Mouse (Mus musculus): ENCODE results near the gene Gak. TPM values are rescaled to one million over a fixed set of nuclear protein-coding genes. Genes with fewer than 3 reads are reported as not detected.

Gak gene
- 50.0 and 158 TPM in 2 replicates for polyA plus RNA-seq (2012; ENCODE audit: low replicate concordance)

DNA sequence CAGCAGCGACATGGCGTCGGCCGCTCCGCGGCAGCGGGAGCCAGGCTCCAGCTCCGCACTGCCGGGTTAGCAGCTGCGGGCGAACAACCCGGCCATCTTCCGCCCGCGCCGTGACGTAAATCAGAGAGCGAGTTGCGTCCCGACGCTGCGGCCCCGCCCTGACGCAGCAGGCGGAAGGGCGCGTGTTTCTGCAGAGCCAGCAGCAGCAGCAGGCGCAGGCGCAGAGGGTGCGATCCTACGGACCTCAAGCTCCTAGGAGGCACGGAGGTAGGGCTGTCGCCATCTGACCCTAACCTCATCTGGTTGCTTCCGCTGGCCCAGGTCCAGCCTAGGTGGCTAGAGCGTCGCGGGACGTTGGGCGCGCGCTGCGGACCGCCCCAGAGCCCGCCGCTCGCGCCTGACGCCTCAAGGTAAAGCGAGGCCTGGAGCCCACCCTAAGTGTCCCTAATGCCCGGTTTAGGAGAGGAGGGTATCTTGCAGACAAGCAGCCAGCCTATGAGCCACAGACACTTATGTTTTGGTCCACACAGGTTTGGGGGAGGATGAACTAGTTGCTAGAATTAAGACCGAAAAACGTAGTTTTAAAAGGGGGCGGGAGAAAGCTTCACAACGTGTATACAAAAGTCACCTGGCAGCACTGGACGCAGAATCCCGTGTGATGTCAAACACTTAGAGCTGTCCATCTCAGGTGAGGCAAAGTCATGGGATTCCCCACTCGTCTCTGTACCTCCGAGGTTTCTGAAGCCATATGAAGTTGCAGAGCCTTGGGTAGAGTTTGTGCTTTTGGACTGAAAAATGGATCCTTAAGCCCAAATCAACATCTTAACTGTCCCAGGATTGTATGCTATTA is at the start of gene Gak, which contains the start of gene Tmem175:
TSS of gene Gak (minus strand) at position 122 of the 850 bp plus-strand sequence.
TSS of gene Tmem175 (plus strand) at position 137 of the 850 bp plus-strand sequence.

DNA sequence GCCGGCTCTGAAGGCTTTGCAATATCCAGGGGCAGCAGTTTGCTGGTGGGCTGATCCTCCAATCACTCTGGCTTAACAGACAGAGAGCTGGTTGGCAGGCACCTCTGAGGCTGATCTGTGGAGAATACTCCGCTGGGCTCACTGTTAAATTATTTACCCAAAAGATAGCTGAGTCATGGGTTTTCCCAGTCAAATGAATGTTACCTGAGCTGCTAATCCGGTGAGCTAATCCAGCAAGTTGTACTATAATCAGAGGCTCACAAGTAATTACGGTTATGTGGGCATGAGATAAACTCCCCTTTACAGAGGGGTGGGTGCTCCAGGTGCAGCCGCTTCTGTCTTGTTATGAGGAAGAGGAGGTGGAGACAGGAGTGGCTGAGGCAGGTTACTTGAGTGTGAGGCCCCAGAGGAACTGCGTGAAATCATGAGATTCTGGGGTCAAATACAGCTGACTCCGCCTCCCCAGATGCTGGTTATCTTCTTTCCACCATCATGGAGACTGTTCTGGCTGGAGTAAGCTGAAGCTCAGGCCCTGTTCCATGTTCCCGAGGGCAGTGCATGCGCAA is 45.8 kb upstream of the Gak start, which contains the start of gene Slc26a1:
TSS of gene Slc26a1 (minus strand) at position 319 of the 566 bp plus-strand sequence.

DNA sequence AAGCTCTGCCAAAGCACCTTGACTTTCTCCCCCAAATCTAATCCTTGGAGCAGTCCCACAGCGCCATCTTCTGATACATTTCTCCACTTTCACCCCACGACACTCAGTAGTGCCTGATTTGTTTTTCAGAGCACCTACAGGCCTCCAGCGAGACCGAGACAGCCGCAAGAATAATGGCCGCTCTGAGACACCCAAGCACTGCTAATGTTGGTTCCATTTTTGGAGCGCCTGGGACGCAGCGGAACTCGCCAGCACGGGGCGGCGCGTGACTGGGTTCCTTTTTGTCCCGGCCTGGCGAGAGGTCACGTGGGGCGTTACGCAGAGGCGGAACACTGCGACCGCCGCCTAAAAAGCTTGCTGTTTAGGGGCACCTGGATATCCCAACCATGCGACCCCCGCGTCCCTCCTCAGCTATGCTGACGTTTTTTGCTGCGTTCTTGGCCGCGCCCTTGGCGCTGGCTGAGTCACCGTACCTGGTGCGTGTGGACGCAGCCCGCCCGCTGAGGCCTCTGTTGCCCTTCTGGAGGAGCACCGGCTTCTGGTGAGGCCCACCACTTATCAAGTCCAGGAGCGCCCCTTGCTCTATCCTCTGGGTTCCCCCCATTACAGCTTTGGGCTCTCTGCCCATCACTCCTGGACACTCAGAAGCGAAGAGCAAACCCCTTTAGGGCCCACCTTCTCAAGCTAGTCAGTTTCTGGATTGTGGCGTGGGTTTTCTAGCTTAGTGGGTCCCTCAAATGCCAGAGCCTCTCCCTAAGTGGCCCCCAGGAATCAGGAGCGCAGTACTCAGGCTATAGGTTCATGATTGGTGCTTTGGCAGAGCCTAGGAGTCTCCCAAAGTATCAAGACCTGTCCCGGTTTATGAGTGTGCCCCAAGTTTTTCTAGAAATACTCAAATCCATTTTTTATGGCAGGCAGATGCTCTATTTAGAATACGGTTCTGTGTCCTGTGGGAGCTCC is 39.7 kb upstream of the Gak start, which contains the start of gene Dgkq:
TSS of gene Dgkq (minus strand) at position 696 of the 960 bp plus-strand sequence.

DNA sequence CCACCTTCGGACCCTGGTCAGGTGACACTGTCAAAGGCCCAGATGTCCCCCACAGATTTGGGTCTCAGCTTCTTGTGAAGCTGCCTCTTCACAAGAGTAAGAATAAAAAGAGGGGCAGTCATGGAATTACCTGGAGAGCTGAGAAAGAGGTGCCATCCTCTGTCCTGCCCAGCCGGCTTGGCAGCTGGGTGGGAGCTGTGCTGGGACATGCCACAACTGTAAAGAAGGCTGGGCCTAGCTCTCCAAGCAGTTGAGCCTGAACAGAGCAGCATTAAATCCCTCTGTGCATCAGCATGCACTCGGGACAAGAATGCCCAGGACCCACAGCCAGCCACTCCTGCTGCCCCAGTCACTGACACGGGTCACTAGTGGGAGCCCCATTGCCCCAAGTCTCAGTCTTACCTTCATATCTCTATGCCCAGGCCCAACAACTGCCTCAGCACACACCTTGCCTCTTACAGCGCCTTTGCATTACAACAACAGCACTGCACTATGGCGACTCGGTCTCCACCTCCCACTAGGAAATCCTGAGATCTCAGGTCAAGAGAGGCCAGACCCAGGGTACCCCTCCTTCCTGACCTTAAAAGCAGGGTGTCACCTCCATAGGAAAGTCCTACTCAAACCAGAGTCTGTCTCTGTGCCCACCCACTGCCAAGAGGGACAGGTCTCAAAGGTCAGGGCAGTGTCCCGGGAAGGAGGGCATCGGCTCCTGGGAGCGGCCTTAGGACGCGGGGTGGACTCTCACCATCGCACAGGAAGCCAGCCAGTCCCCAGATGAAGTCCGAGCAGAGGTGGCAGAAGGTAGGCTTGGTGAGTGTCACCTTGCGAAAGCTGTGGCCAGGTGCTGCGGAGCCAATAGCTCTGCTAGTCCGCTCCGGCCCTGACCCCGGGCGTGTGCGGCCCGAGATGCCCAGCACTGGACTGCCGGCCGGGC is 30.4 kb upstream of the Gak start, which contains the start of gene Idua:
TSS of gene Idua (plus strand) at position 634 of the 934 bp plus-strand sequence.

DNA sequence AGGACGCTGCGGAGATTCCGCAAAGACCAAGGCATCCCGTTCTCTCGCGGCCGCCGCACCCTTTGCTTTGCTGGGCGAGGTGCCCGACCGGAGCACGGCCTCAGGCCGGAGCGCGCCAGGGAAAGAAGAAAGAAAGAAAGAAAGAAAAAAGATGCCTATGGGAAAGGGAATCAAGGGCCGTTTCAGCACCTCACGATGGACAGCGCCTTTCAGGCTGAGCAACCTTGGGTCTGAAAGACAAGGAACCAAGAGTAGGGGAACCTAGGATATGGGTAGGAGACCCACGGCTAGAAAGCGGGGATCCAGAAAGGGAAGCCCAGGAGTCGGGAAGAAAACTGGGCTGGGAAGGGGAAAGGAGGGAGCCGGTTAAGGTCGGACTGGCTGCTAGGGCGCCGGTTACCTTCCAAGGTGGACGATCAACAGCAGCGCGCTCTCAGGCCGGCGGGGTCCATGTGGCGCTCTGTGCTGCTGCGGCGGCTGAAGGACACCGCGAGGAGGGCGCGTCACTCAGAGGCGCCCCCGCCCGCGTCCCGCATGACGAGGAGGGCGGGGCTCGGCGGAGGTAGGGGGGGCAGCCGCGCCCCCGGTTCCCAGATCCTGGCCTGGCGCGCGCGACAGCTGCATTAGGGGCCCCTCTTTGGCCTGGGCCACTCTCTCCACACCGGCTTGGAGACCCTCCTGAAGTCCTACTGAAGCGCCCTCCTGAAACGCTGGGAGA is 79.9 kb downstream of the Gak start, which contains the start of gene Cplx1:
TSS of gene Cplx1 (minus strand) at position 536 of the 718 bp plus-strand sequence.

Other genes with a start within 250 kb of the Gak start
- not detected in 2 replicates for gene Pde6b, start 241.4 kb downstream of the Gak start, polyA plus RNA-seq (2012; ENCODE audit: low replicate concordance)
- 35.6 and 40.5 TPM in 2 replicates for gene Atp5k, start 195.3 kb downstream of the Gak start, polyA plus RNA-seq (2012; ENCODE audit: low replicate concordance)
- 0.07 and 0.25 TPM in 2 replicates for gene Mfsd7a, start 180.9 kb downstream of the Gak start, polyA plus RNA-seq (2012; ENCODE audit: low replicate concordance)
- 23.1 and 27.5 TPM in 2 replicates for gene Pcgf3, start 168.5 kb downstream of the Gak start, polyA plus RNA-seq (2012; ENCODE audit: low replicate concordance)
- 0.15 and 0.20 TPM in 2 replicates for gene Cplx1, start 79.7 kb downstream of the Gak start, polyA plus RNA-seq (2012; ENCODE audit: low replicate concordance)
- gene Tmem175, start within 50 bp of the Gak start, polyA plus RNA-seq (2012; ENCODE audit: low replicate concordance) = 1.1 and 4.1 TPM in 2 replicates
- 6.7 and 7.3 TPM in 2 replicates for gene Idua, start 30.6 kb upstream of the Gak start, polyA plus RNA-seq (2012; ENCODE audit: low replicate concordance)
- gene Dgkq, start 39.9 kb upstream of the Gak start, polyA plus RNA-seq (2012; ENCODE audit: low replicate concordance) = 3.6 and 6.2 TPM in 2 replicates
- 3.1 and 6.6 TPM in 2 replicates for gene Slc26a1, start 45.8 kb upstream of the Gak start, polyA plus RNA-seq (2012; ENCODE audit: low replicate concordance)
- 29.5 and 29.9 TPM in 2 replicates for gene Fgfrl1, start 62.6 kb upstream of the Gak start, polyA plus RNA-seq (2012; ENCODE audit: low replicate concordance)
- gene Rnf212, start 145.2 kb upstream of the Gak start, polyA plus RNA-seq (2012; ENCODE audit: low replicate concordance) = 1.5 and 1.8 TPM in 2 replicates
- not detected in 2 replicates for gene Tmed11, start 165.6 kb upstream of the Gak start, polyA plus RNA-seq (2012; ENCODE audit: low replicate concordance)
- 0.02 TPM in 1 of 2 replicates, not detected in the other for gene Vmn2r8, start 179.1 kb upstream of the Gak start, polyA plus RNA-seq (2012; ENCODE audit: low replicate concordance)
- gene Vmn2r9, start 222.8 kb upstream of the Gak start, polyA plus RNA-seq (2012; ENCODE audit: low replicate concordance) = 0.01 TPM in 1 of 2 replicates, not detected in the other

Data from leukemia stem cell, adult 10-12 weeks (primary cell).